In genomic region chr1:82415641-82416040, GRCm38 (mm10) we compare ENCODE assay signal across 30 mouse cellular contexts.
"Had no signal": no experiment of that assay in that cellular context is flagged by ENCODE, and none has a peak within 500 bp of the region (broad histone marks: within the 10 kb centered on the region; RNA-seq: fewer than 3 reads in every experiment).

No protein-coding gene starts in this region.

- H3K27me3 ChIP-seq: limb, embryonic 12.5 days; limb, embryonic 13.5 days; limb, embryonic 15.5 days; liver, embryonic 12.5 days; liver, embryonic 13.5 days; liver, embryonic 15.5 days; lung, embryonic 15.5 days; megakaryocyte, embryonic 14.5 days; midbrain, embryonic 12.5 days; midbrain, embryonic 13.5 days; neural tube, embryonic 12.5 days had no signal

- H3K27ac ChIP-seq: limb, embryonic 10.5 days; limb, embryonic 12.5 days; limb, embryonic 13.5 days; limb, embryonic 15.5 days; liver, embryonic 12.5 days; liver, embryonic 13.5 days; liver, embryonic 14.5 days; liver, embryonic 15.5 days; lung, embryonic 15.5 days; macrophage; midbrain, embryonic 10.5 days; midbrain, embryonic 12.5 days; midbrain, embryonic 13.5 days; midbrain, embryonic 15.5 days; neural tube, embryonic 12.5 days had no signal

- H3K4me2 ChIP-seq: limb, embryonic 12.5 days; limb, embryonic 13.5 days; limb, embryonic 15.5 days; liver, embryonic 11.5 days; liver, embryonic 12.5 days; liver, embryonic 13.5 days; liver, embryonic 15.5 days; lung, embryonic 14.5 days; lung, embryonic 15.5 days; midbrain, embryonic 12.5 days; midbrain, embryonic 13.5 days; midbrain, embryonic 15.5 days; neural tube, embryonic 12.5 days had no signal

- DNase-seq: left cerebral cortex, postnatal 4 days; liver; liver, embryonic 13.5 days; liver, postnatal 0 days; lung, adult 18-20 months; lung, adult 2 months; lung, embryonic 14.5 days; lung, postnatal 10 days; lung, postnatal 14 days; lung, postnatal 36 days; lung, postnatal 4 days had no signal

- H3K36me3 ChIP-seq: limb, embryonic 10.5 days; limb, embryonic 12.5 days; limb, embryonic 13.5 days; limb, embryonic 15.5 days; liver, embryonic 13.5 days; liver, embryonic 15.5 days; lung, embryonic 15.5 days; midbrain, embryonic 10.5 days; midbrain, embryonic 12.5 days; midbrain, embryonic 13.5 days; midbrain, embryonic 15.5 days; neural tube, embryonic 12.5 days had no signal

- ATAC-seq: liver, embryonic 12.5 days; liver, postnatal 0 days; lung, postnatal 0 days; midbrain, embryonic 13.5 days; midbrain, embryonic 15.5 days; midbrain, embryonic 16.5 days had no signal

- H3K9ac ChIP-seq: limb, embryonic 12.5 days; limb, embryonic 13.5 days; limb, embryonic 15.5 days; liver, embryonic 12.5 days; liver, embryonic 13.5 days; liver, embryonic 14.5 days; liver, embryonic 15.5 days; liver, postnatal 0 days; lung, embryonic 14.5 days; lung, embryonic 15.5 days; midbrain, embryonic 12.5 days; midbrain, embryonic 13.5 days; midbrain, embryonic 15.5 days; neural tube, embryonic 12.5 days had no signal

- H3K9me3 ChIP-seq: limb, embryonic 10.5 days; limb, embryonic 12.5 days; limb, embryonic 13.5 days; limb, embryonic 15.5 days; liver, embryonic 12.5 days; liver, embryonic 13.5 days; liver, embryonic 15.5 days; lung, embryonic 15.5 days; midbrain, embryonic 10.5 days; midbrain, embryonic 12.5 days; midbrain, embryonic 13.5 days; midbrain, embryonic 15.5 days; neural tube, embryonic 12.5 days had no signal

- H3K4me1 ChIP-seq: liver, embryonic 12.5 days; liver, embryonic 13.5 days; liver, embryonic 15.5 days; midbrain, embryonic 15.5 days had no signal

- H3K4me3 ChIP-seq: limb, embryonic 10.5 days; limb, embryonic 12.5 days; limb, embryonic 13.5 days; limb, embryonic 15.5 days; liver, embryonic 12.5 days; liver, embryonic 13.5 days; liver, embryonic 15.5 days; lung, embryonic 15.5 days; megakaryocyte, embryonic 14.5 days; midbrain, embryonic 10.5 days; midbrain, embryonic 12.5 days; midbrain, embryonic 13.5 days; midbrain, embryonic 15.5 days; myocyte; neural tube, embryonic 12.5 days had no signal
